Mouse (Mus musculus) G1E-ER4 (cell line): ENCODE results near the gene H2afy2. TPM values are rescaled to one million over a fixed set of nuclear protein-coding genes. Genes with fewer than 3 reads are reported as not detected.

ENCODE experiments used
- GATA1 ChIP-seq: IDR thresholded peaks from one replicate; pipeline ENCODE4 v1.8.0; 2012; ENCODE audit warnings: low read length, inconsistent platforms
- polyA plus RNA-seq: library from polyadenylated mRNA; stranded (reverse); fragments of >175 nt; gene quantifications from 2 replicates; pipeline ENCODE4 v1.2.3, GENCODE M21; 2012

The H2afy2 gene
- polyA plus RNA-seq = not detected in 2 replicates

DNA sequence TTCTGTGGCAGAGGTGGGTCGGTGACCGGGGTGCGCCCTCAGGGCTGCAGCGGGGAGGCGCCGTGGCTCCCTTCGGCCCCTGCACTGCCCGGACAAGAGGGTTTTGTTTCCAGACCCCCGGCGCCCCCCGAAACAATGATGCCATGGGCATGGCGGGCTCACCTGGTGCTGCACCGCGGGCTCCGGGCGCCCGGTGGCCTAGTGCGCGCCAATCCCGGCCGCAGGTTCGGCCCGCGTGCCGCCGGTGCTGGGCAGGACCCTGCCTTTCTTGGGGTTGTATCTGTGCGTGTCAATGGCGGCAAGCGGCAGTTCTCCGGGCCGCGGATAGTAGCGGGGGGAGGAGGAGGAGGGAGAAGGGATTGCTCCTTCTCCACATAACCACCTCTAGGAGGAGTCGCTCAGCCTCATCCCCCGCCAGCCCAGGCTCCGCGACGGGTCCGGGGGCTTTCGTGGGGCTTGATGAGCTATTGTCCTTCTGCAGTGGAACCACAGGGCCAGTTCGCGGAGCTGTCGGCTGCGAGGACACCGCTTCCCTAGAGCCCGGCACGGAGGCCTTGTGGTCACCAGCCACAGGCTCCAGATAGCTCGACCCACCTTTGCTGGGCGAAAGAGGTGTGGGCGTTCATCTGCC, at the start of gene H2afy2:
H2afy2 (minus strand) TSS at position 527 of the 631 bp plus-strand sequence.
- no peak for TF ChIP-seq GATA1

DNA sequence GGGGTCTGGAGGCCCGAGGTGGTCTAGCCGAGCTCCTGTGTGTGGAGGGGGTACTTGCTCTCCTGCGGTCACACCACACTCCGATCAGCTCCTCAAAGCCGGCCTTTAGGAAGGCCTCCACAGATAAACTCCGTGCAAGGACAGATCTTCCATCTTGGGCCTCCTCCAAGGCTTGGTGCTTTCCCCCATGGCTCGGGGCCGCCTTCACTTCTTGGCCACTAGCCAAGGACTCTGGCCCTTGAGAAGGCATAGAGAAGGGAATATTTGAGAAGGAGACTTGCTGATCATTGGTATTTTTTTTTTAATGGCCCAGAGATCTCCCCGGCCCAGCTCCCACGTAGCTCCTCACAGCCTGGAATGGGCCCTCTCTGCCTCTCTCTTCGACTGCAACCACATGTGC, 48.8 kb upstream of the H2afy2 start:
- TF ChIP-seq GATA1 = no peak

DNA sequence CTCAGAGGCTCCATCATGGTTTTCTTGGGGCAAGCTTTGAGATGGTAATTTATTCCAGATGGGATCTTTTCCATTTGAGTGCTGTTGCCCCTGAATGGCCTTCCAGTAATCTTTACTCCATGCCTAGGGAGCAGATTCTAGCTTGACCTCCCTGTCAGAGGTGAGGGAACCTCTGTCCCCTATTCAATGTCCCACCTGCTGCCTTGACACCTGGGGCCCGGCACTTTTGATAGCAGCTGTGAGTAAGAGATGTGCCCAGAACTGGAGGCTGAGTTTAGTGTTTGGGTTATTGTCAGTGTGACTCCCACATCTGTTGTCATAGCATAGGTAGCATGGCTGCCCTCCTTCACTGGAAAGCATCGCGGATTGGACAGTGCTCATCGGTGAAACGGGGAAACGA, 47.8 kb upstream of the H2afy2 start:
- TF ChIP-seq GATA1 = no peak

DNA sequence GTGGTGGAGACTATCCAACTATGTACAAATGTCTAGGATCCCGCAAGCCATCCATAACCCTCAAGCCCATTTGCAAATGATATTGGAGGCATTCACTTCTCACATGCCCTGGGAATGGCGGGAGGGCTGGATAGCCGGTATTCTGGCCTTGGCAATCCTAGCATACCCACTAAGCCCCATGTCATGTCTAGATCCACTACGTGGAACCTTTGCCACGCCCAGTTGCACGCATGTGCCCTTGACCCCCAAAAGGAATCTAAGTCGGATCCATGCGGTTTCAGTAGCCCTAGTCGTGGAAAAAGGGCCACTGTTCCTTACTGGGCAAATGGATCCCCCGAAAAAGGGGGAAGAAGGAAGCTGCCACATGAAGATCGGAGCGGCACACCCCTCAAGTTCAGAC, 47.3 kb upstream of the H2afy2 start:
- no peak for TF ChIP-seq GATA1

DNA sequence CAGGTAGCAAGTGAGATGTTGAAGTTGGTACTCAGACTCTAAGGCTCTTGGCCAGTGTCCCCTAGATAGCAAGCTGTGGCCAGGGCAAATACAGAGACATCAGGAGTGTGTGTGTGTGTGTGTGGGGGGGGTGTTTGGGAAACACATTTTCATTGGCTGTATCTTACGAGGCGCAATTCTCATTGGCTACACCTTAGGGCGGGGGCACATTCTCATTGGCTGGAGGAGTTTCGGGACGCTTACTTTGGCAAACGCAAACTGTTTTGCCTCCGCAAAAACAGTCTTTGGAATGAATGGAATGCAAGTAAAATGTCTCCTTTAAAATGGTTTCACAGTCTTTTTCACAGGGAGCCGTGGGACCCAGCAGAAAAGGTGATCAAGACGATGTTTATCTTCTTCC, 46.9 kb upstream of the H2afy2 start:
- TF ChIP-seq GATA1 = no peak

DNA sequence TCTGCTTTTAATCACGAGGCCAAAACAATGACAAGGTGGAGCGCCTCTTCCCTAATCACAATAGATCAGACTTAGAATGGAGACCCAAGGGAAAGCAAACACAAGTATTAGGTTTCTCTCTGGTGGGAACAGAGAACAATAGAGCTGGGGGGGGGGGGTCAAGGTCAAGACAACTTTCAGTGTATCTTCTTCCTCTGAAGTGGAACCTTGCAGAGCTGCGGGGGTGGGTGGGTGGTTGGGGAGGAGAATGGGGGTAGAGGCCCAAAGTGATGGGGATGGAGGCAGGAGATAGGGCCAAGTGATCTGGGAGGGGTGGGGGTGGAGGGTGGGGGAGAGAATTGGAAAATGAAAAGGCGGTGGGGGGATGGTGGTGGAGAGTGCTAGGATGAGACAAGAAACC, 45.1 kb upstream of the H2afy2 start:
- no peak for TF ChIP-seq GATA1

DNA sequence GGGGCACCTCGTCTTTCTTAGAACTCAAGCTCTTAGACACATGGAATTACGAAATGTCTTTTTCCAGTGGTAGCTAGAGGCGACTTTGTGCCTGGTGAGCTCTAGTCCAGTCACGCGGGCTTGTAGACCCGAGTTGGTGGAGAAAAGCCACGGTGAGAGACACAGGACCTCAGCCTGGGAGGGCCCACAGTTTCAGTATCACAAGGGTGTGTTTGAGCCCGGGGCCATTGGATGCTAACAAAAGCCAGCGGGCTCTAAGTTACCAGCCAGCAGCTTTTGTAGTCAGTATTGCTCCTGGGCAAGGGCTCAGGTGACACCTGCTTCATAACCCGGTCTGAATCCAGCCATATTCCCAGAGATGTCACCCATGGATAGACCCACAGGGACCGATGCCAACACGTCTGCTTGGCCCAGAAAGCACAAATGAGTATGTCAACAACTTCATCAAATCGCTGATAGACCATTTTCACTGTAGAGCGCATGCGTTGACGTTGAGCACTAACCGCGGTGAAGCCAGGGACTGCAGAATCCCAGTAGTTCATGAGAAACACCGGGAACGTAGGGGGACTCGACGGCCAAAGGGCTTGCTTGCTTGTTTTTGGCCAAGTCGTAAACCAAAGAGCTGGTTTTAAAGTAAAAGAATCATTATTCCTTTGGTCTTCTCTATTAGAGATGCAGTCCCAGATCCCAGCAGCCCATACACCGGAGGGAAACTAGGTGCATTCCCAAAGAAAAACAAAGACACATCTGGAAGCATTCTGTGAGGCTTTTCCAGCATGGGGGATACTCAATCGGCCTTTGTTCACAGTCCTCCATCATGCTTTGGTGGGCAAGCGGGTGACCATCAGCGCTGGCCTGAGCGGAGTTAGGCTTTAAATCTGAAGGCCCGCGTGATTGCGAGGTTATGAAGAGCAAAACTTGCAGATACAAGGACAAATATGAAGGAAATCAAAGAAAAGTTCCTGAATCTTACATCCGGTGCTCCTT, 44.3 kb upstream of the H2afy2 start:
- no peak for TF ChIP-seq GATA1

DNA sequence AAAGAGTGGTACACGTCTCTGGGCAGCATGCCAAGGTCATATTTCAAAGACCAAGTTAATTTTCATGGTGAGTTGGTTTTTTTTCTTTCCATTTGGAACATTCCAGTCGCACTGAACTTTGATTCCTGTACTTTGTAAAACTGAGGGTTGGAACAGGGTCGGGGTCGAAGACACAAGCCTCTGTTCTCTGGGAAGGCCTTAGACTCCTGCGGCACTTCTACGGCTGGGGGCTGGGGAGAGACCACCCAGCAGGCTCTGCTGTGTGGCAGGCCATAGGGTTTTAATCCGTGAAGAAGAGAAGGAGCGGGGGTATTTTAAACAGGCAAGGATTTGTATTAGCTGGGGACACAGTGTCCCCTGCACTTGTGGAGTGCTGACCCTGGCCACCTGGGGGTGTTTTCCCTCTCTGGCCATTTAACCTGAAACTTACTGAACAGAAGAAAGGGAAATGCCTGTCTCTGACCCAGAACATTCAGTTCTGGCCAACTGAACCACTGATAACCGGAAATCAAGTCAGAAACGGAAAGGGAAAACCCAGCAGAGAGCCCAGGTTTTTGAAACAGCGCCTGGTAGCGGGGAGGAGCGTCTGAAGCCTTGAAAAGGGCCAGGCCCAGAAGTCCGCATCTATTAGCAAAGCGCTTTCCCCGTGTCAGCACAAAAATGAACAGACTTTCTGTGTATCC, 42.9 kb upstream of the H2afy2 start:
- no peak for TF ChIP-seq GATA1

DNA sequence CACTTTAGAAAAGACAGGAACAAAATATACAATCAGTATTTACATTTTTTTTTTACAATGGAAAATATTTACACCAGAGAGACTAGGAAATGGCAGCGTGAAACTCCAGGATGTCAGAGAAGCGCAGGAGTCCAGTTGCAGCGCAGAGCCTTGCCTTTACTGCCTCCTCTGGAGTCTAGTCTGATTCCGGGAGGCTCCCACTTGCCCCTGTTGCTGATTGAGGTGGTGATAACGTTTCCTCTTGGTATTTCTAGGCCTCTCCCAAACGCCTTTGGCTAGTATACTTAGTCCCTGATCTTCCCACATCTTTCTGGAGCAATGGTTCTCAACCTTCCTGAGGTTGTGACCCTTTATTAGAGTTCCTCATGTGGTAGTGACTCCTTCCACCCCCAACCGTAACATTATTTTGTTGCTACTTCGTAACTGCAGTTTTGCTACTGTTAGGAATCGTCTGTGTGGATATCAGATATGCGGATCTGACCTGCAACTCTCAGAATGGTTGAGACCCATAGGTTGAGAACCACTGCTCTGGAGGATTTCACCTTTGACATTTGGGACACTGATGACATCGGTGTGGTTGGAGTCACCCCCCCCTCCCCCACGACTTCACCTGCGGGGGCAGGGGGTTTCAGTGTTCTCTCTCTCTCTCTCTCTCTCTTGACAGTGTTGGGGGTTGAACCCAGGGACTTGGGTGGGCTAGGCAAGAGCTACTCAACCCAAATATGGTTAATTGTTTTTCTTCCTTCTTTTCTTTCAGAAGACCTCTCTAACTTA, 42.2 kb upstream of the H2afy2 start:
- TF ChIP-seq GATA1 = no peak

DNA sequence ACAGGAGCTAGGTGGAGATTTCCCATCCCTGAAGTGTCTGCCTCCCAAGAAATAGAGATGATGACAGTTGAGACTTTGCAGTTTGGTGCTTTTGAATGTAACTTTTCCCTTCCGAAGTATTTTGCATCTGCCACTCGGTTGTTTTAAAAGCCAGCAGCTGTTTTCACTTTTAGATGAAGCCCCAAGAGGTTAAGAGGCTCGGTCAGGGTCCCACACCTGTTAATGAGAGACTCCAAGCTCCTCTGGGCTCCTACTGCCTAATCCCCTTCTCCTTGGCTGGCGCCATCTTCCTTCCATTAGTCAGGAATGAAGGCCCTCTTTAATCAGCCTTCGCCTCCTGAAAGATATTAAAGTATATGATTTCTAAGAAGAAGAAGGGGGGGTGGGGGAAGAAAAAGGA, 41.6 kb upstream of the H2afy2 start:
- no peak for TF ChIP-seq GATA1

DNA sequence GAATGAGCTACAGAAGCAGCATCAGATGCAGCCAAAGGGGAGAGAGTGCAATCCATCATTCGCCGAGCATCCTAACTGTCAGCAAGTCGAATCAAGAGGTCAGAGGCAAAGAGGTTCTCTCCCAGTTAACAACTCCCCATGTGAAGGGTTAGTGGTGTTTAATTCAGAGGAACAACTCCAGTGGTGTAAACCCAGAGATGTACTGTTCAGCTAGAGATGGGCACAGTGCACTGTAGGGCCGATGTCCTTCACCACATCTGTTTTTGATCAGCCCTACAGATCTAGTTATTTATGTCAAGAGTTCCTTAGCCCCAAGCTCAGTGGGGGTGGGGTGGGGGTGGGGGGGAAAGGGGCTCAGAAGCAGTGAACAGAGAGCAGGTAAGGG, 39.8 kb upstream of the H2afy2 start:
- TF ChIP-seq GATA1 = no peak

DNA sequence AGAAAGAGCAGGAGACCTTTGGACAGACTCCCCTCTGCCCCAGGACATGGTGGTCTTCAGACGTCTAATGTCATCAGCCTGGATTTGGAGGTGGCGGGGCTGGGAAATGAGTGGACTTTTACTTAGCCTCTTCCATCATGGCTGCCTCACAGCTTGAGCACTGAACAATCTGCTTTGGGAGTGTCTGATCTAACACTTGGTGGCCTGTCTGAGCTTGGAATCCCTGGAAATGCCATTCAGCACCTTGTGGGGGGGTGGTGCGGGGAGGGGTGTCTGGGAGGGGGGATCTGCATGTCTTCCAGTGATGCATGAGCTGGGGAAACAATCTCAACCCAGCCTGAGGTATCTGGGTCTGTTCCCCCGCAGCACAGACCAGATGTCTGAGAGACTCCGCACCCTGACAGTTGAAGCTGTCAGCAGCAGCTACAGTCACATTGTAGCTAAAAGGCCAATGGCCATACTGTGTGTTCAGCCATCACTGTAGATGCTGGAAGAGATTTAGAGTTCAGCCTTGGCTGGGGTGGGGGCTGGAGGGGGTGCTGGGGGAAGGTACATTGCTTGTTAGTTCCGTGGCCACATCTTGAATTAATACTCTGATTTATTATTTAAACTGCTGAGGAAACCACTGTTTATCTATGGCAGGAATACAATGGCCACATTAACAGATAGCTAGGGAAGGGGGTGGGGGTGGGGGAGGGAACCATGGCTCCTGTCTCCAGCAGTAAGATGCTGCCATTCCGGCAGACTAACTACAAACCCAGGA, 39.2 kb upstream of the H2afy2 start:
- TF ChIP-seq GATA1 = no peak

DNA sequence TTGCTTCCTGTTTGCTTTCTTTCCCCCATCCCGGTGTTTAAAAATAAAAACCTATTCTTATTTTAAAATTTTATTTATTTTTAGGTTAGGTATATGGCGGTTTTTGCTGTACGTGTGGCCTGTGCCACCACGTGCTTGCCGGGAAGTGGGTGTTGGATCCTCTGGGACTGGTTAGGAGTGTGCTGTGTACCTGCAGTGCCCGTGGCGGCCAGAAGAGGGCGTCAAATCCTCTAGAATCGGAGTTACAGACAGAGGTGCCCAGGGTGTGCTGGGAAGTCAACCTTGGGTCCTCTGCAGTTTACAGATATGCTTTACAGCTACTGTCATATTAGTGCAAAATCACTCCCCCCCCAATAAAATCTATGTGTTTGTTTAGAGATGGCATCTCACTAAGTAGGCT, 36.1 kb upstream of the H2afy2 start:
- no peak for TF ChIP-seq GATA1

DNA sequence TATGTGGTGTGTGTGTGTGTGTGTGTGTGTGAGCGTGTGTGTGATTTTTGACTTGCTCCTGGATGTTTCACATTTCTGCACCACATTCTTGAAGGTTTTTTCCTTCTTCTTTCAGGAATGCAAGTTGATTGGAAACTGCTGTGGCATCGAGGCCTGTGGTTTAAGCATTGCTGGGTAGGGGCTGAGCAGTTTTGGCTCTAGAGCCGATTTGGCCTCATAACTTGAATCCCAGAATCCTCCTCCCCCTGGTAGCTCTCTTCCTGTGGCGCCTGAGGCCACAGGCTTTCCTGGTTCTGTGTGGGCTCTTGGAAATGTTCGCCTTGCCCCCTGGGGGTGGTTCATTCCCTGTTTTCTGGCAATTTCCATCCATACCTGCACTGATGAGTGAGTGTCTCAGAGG, 28.0 kb upstream of the H2afy2 start:
- TF ChIP-seq GATA1 = no peak

DNA sequence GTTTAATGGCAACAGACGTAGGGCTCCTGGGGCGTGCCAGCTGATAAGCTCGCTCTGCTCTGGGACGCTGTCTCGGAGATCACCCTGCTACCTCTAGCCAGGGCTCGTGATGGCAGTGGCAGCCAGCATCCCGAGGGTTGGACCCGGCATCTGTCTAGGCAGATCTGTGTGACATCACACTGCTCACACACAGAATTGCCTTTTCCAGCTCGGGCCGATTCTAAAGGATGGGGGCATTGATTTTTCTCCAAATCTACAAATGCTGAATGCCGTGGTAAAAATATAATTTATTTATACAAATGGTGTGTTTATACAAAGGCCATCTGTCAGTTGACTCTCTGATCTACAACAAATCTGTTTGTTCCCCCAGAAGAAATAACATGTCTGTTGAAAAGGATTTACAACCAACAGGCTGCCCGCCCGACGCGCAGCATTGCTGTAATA, 14.2 kb upstream of the H2afy2 start:
- TF ChIP-seq GATA1 = no peak
